Mouse (Mus musculus): Measurements from ENCODE around the gene Tmem209. TPM values are rescaled to one million over a fixed set of nuclear protein-coding genes. Genes with fewer than 3 reads are reported as not detected.

Tmem209 gene
- polyA plus RNA-seq (2012; rRNA removed) = 16.6 and 19.7 TPM in 2 replicates

GRCm38 (mm10) chr6:30509265-30510239, at the start of gene Tmem209, which contains the start of gene Ssmem1:
TSS of gene Tmem209 (minus strand) at chr6:30509783.
TSS of gene Ssmem1 (plus strand) at chr6:30509849.

GRCm38 (mm10) chr6:30541009-30541799, 31.6 kb upstream of the Tmem209 start, which contains the start of gene Cpa2:
TSS of gene Cpa2 (plus strand) at chr6:30541582.

Other genes with a start within 250 kb of the Tmem209 start
- 17.7 and 21.4 TPM in 2 replicates for gene Ube2h, start 205.2 kb downstream of the Tmem209 start, polyA plus RNA-seq (2012; rRNA removed)
- gene Zc3hc1, start 118.8 kb downstream of the Tmem209 start, polyA plus RNA-seq (2012; rRNA removed) = 11.7 and 14.9 TPM in 2 replicates
- gene Klhdc10, start 107.9 kb downstream of the Tmem209 start, polyA plus RNA-seq (2012; rRNA removed) = 10.8 and 14.6 TPM in 2 replicates
- 0.08 and 0.09 TPM in 2 replicates for gene Ssmem1, start 66 bp upstream of the Tmem209 start, polyA plus RNA-seq (2012; rRNA removed)
- gene Cpa2, start 31.8 kb upstream of the Tmem209 start, polyA plus RNA-seq (2012; rRNA removed) = 0.21 and 0.70 TPM in 2 replicates
- 0.02 and 0.10 TPM in 2 replicates for gene Cpa4, start 58.6 kb upstream of the Tmem209 start, polyA plus RNA-seq (2012; rRNA removed)
- 0.08 TPM in 1 of 2 replicates, not detected in the other for gene Cpa5, start 101.2 kb upstream of the Tmem209 start, polyA plus RNA-seq (2012; rRNA removed)
- 0.81 and 1.3 TPM in 2 replicates for gene Cpa1, start 129.4 kb upstream of the Tmem209 start, polyA plus RNA-seq (2012; rRNA removed)
- 3.6 and 4.1 TPM in 2 replicates for gene Cep41, start 184.0 kb upstream of the Tmem209 start, polyA plus RNA-seq (2012; rRNA removed)
- 117 and 123 TPM in 2 replicates for gene Mest, start 213.8 kb upstream of the Tmem209 start, polyA plus RNA-seq (2012; rRNA removed)